ENCODE assay signal across 10 mouse cellular contexts in the genomic region with DNA sequence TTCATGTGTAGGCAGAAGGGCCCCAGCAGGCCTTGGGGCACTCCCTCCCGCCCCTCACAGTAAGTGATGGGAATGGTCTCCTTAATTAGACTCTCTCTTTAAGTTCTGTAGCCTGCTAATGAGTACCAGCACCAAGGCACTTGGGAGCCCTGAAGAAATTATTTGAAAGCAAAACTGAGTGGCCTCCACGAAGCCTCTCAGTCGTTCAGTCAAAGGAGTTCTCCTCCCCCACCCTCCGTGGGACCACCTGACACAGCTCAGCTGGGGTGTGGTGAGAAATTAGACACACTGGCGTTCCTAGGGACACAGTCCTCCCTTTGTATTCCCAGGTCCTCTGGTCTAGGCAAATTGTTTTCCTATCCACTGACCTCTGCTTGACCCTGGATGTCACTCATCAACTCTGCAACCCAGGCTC.
DNase-seq lines count a peak whose midpoint lies in the region; ATAC-seq lines count a peak whose summit lies in the region.
"Had no signal": no experiment of that assay in that cellular context is flagged by ENCODE, and none has a peak within 500 bp of the region (broad histone marks: within the 10 kb centered on the region; RNA-seq: fewer than 3 reads in every experiment).

No protein-coding gene starts in this region.

- no peak overlapping the region for H3K27ac ChIP-seq in kidney, embryonic 15.5 days
- no peak overlapping the region for H3K27ac ChIP-seq in hindbrain, embryonic 13.5 days

- WGBS in kidney, embryonic 15.5 days, result 16% methylated on average over 5 of the region's 5 CpGs
- 9% methylated on average over 5 of the region's 5 CpGs for whole genome bisulfite sequencing in hindbrain, embryonic 13.5 days

- DNase-seq in kidney, adult 18-20 months, result no peak
- DNase-seq in embryo, embryonic 10.5 days (ENCODE audit: low spot score), result peak; percentile 84
- peak; percentile 78 for DNase-seq in retina, embryonic 14.5 days (ENCODE audit: low spot score)
- no peak for DNase-seq in urinary bladder, postnatal 14 days (ENCODE audit: low spot score)
- DNase-seq: cerebellum, postnatal 14 days; left cerebral cortex, postnatal 4 days had no signal

- peak; percentile 73; the same call in 1 of the 2 replicates for ATAC-seq in kidney, embryonic 15.5 days (replicated peaks; ENCODE audit: low FRiP score)
- ATAC-seq in hindbrain, embryonic 13.5 days (ENCODE audit: low FRiP score), result 0 out of 2 replicates have a peak, but pooled peaks have one; percentile 52
- no peak for ATAC-seq in erythroblast, adult 5-6 weeks (replicated peaks; ENCODE audit: low FRiP score, poor library complexity, severe bottlenecking)
- ATAC-seq: lung, postnatal 0 days had no signal

- H3K36me3 ChIP-seq in kidney, embryonic 15.5 days, result no peaks in the 10 kb centered on the region
- H3K36me3 ChIP-seq in hindbrain, embryonic 13.5 days, result no peaks in the 10 kb centered on the region

- H3K9me3 ChIP-seq in kidney, embryonic 15.5 days (replicated peaks), result no peaks in the 10 kb centered on the region
- no peaks in the 10 kb centered on the region for H3K9me3 ChIP-seq in hindbrain, embryonic 13.5 days

- H3K4me3 ChIP-seq in kidney, embryonic 15.5 days (replicated peaks), result no peak overlapping the region
- no peak overlapping the region for H3K4me3 ChIP-seq in hindbrain, embryonic 13.5 days

- H3K9ac ChIP-seq in kidney, embryonic 15.5 days, result no peak overlapping the region
- H3K9ac ChIP-seq in hindbrain, embryonic 13.5 days, result no peak overlapping the region

- H3K4me2 ChIP-seq in kidney, embryonic 15.5 days, result no peak overlapping the region
- H3K4me2 ChIP-seq in hindbrain, embryonic 13.5 days, result no peak overlapping the region

- 0 out of 2 replicates have a peak, but pooled peaks cover 5% of the 10 kb centered on the region for H3K27me3 ChIP-seq in kidney, embryonic 15.5 days
- peaks cover 4% of the 10 kb centered on the region; the same call in 1 of the 2 replicates for H3K27me3 ChIP-seq in hindbrain, embryonic 13.5 days

- H3K4me1 ChIP-seq in kidney, embryonic 15.5 days, result 0 out of 2 replicates have a peak, but pooled peaks cover 8% of the 10 kb centered on the region
- H3K4me1 ChIP-seq in hindbrain, embryonic 13.5 days (replicated peaks), result peaks cover 22% of the 10 kb centered on the region

Comparison
In these comparisons a context has a peak if more than half of its experiments do, and no peak if none do; other contexts are left out.
1. DNase-seq: peak in embryo, embryonic 10.5 days (single experiment) and retina, embryonic 14.5 days (single experiment); none in kidney, adult 18-20 months (single experiment) and urinary bladder, postnatal 14 days (single experiment).